Mouse (Mus musculus) stomach, postnatal 0 days (tissue): Measurements from ENCODE around the gene Abca13.

ENCODE experiments used
- CTCF ChIP-seq: IDR thresholded peaks from 2 replicates; pipeline ENCODE4 v1.5.1; 2016; ENCODE audit warnings: antibody characterized with exemption, low read depth, mild to moderate bottlenecking, moderate library complexity
- EP300 ChIP-seq: optimal IDR thresholded peaks from 2 replicates; pipeline ENCODE3; 2016; ENCODE audit warnings: antibody characterized with exemption

DNA sequence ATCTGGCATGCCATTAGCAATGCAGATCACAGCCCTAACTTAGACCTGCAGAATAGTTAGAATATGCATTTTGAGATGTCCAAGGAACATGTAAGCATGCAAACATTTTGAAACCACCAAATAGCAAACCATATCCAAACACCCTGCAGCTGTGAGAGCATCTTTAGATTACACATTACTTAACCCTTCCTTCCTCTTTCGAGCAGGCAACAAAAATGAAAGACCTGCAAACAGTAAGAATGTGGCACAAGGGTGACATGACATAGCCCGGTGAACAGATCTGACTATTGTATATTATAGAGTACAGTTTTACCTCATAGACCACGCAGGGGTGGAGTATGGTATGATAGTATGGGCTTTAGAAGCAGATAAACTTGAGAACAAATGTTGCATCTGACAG, 93.5 kb downstream of the Abca13 start:
- TF ChIP-seq CTCF: no peak
- no peak for TF ChIP-seq EP300
